16 mouse cellular contexts compared by ENCODE assay signal in genomic region chr10:122553851-122554250, GRCm38 (mm10).
DNase-seq lines count a peak whose midpoint lies in the region; ATAC-seq and TF ChIP-seq lines count a peak whose summit lies in the region.
"Had no signal": no experiment of that assay in that cellular context is flagged by ENCODE, and none has a peak within 500 bp of the region (broad histone marks: within the 10 kb centered on the region; RNA-seq: fewer than 3 reads in every experiment).

No protein-coding gene starts in this region.

- DNase-seq in embryonic facial prominence, embryonic 11.5 days (ENCODE audit: low spot score) = no peak
- no peak for DNase-seq in embryonic facial prominence, embryonic 10.5 days (ENCODE audit: low spot score)
- peak; percentile 13 for DNase-seq in intestine, embryonic 14.5 days (ENCODE audit: low spot score)
- no peak for DNase-seq in left cerebral cortex, adult 11 months (ENCODE audit: low spot score)
- no peak for DNase-seq in cerebellum, adult 8-10 months
- DNase-seq: gastrocnemius, postnatal 14 days; right cerebral cortex, postnatal 4 days had no signal

- no peak overlapping the region for H3K4me3 ChIP-seq in embryonic facial prominence, embryonic 11.5 days (ENCODE audit: low read depth, low read length)
- no peak overlapping the region for H3K4me3 ChIP-seq in embryonic facial prominence, embryonic 10.5 days
- no peak overlapping the region for H3K4me3 ChIP-seq in intestine, embryonic 14.5 days (ENCODE audit: low read depth, low read length)
- H3K4me3 ChIP-seq in intestine, postnatal 0 days (ENCODE audit: low read depth, low read length) = no peak overlapping the region
- no peak overlapping the region for H3K4me3 ChIP-seq in neural tube, embryonic 13.5 days
- H3K4me3 ChIP-seq in neural tube, embryonic 15.5 days (replicated peaks) = no peak overlapping the region
- H3K4me3 ChIP-seq: heart, embryonic 12.5 days; layer of hippocampus, adult 2 months; limb, embryonic 12.5 days; neural tube, embryonic 12.5 days had no signal

- 0 out of 2 replicates have a peak, but pooled peaks have one; percentile 21 for ATAC-seq in embryonic facial prominence, embryonic 11.5 days (replicated peaks; ENCODE audit: insufficient number of reproducible peaks, low FRiP score, low TSS enrichment, low read depth)
- ATAC-seq in intestine, embryonic 14.5 days (replicated peaks; ENCODE audit: low FRiP score, low TSS enrichment, low read depth) = no peak; the same call in 1 of the 2 replicates
- ATAC-seq in intestine, postnatal 0 days = no peak
- 0 out of 2 replicates have a peak, but pooled peaks have one; percentile 5 for ATAC-seq in neural tube, embryonic 13.5 days (ENCODE audit: low read depth)
- ATAC-seq in neural tube, embryonic 15.5 days (ENCODE audit: low FRiP score) = no peak

- no peak overlapping the region for H3K27ac ChIP-seq in embryonic facial prominence, embryonic 11.5 days (replicated peaks; ENCODE audit: low read depth, low read length)
- H3K27ac ChIP-seq in embryonic facial prominence, embryonic 10.5 days (replicated peaks) = no peak overlapping the region
- no peak overlapping the region for H3K27ac ChIP-seq in intestine, embryonic 14.5 days (ENCODE audit: low read depth)
- no peak overlapping the region for H3K27ac ChIP-seq in intestine, postnatal 0 days (ENCODE audit: low read depth, low read length)
- H3K27ac ChIP-seq in neural tube, embryonic 13.5 days (replicated peaks) = no peak overlapping the region
- H3K27ac ChIP-seq in neural tube, embryonic 15.5 days (replicated peaks) = no peak overlapping the region
- H3K27ac ChIP-seq: kidney, postnatal 0 days; layer of hippocampus, adult 2 months; limb, embryonic 12.5 days; neural tube, embryonic 12.5 days had no signal

- 73% methylated on average over 2 of the region's 2 CpGs for WGBS in embryonic facial prominence, embryonic 11.5 days
- 80% methylated on average over 2 of the region's 2 CpGs for WGBS in embryonic facial prominence, embryonic 10.5 days
- WGBS in intestine, embryonic 14.5 days = 57% methylated on average over 2 of the region's 2 CpGs
- 57% methylated on average over 2 of the region's 2 CpGs for WGBS in intestine, postnatal 0 days
- 75% methylated on average over 2 of the region's 2 CpGs for WGBS in neural tube, embryonic 13.5 days
- 78% methylated on average over 2 of the region's 2 CpGs for WGBS in neural tube, embryonic 15.5 days

- no peak overlapping the region for H3K9ac ChIP-seq in embryonic facial prominence, embryonic 11.5 days (replicated peaks; ENCODE audit: low read length)
- H3K9ac ChIP-seq in intestine, embryonic 14.5 days (ENCODE audit: low read length) = no peak overlapping the region
- H3K9ac ChIP-seq in intestine, postnatal 0 days (ENCODE audit: low read depth, low read length) = no peak overlapping the region
- H3K9ac ChIP-seq in neural tube, embryonic 13.5 days = no peak overlapping the region
- no peak overlapping the region for H3K9ac ChIP-seq in neural tube, embryonic 15.5 days (replicated peaks)
- H3K9ac ChIP-seq: heart, embryonic 12.5 days; limb, embryonic 12.5 days; liver, postnatal 0 days; neural tube, embryonic 12.5 days had no signal

- no peaks in the 10 kb centered on the region for H3K36me3 ChIP-seq in embryonic facial prominence, embryonic 11.5 days (replicated peaks; ENCODE audit: control insufficient read depth, insufficient read depth, low read depth, low read length)
- H3K36me3 ChIP-seq in embryonic facial prominence, embryonic 10.5 days (replicated peaks) = no peaks in the 10 kb centered on the region
- H3K36me3 ChIP-seq in intestine, embryonic 14.5 days (ENCODE audit: control insufficient read depth, insufficient read depth, low read length) = no peaks in the 10 kb centered on the region
- H3K36me3 ChIP-seq in intestine, postnatal 0 days (ENCODE audit: control insufficient read depth, insufficient read depth) = no peaks in the 10 kb centered on the region
- H3K36me3 ChIP-seq in neural tube, embryonic 13.5 days = no peaks in the 10 kb centered on the region
- H3K36me3 ChIP-seq in neural tube, embryonic 15.5 days = no peaks in the 10 kb centered on the region
- H3K36me3 ChIP-seq: heart, embryonic 12.5 days; limb, embryonic 12.5 days; neural tube, embryonic 12.5 days had no signal

- no peaks in the 10 kb centered on the region for H3K27me3 ChIP-seq in embryonic facial prominence, embryonic 11.5 days (ENCODE audit: control insufficient read depth, insufficient read depth, low read length)
- no peaks in the 10 kb centered on the region for H3K27me3 ChIP-seq in embryonic facial prominence, embryonic 10.5 days (replicated peaks; ENCODE audit: low read depth, poor library complexity, severe bottlenecking)
- no peaks in the 10 kb centered on the region for H3K27me3 ChIP-seq in intestine, embryonic 14.5 days (replicated peaks; ENCODE audit: control insufficient read depth, insufficient read depth, low read length)
- no peaks in the 10 kb centered on the region for H3K27me3 ChIP-seq in intestine, postnatal 0 days (replicated peaks; ENCODE audit: control insufficient read depth, insufficient read depth, low read length)
- H3K27me3 ChIP-seq in neural tube, embryonic 13.5 days = no peaks in the 10 kb centered on the region
- H3K27me3 ChIP-seq in neural tube, embryonic 15.5 days (replicated peaks) = no peaks in the 10 kb centered on the region
- H3K27me3 ChIP-seq: heart, embryonic 12.5 days; limb, embryonic 12.5 days; neural tube, embryonic 12.5 days had no signal

- H3K4me1 ChIP-seq in embryonic facial prominence, embryonic 11.5 days (ENCODE audit: control insufficient read depth, insufficient read depth, low read length) = no peaks in the 10 kb centered on the region
- peaks cover 7% of the 10 kb centered on the region; the same call in 1 of the 2 replicates for H3K4me1 ChIP-seq in embryonic facial prominence, embryonic 10.5 days
- H3K4me1 ChIP-seq in intestine, embryonic 14.5 days (replicated peaks; ENCODE audit: control insufficient read depth, insufficient read depth, low read length) = no peaks in the 10 kb centered on the region
- H3K4me1 ChIP-seq in intestine, postnatal 0 days (replicated peaks; ENCODE audit: control insufficient read depth, insufficient read depth, low read length) = no peaks in the 10 kb centered on the region
- H3K4me1 ChIP-seq in neural tube, embryonic 13.5 days (replicated peaks) = no peaks in the 10 kb centered on the region
- no peaks in the 10 kb centered on the region for H3K4me1 ChIP-seq in neural tube, embryonic 15.5 days
- H3K4me1 ChIP-seq: limb, embryonic 12.5 days; neural tube, embryonic 12.5 days had no signal

- no peak for TF ChIP-seq CTCF in intestine, postnatal 0 days (IDR thresholded peaks at IDR 0.05; ENCODE audit: low read depth)

- no peak overlapping the region for H3K4me2 ChIP-seq in embryonic facial prominence, embryonic 11.5 days (ENCODE audit: low read depth, low read length)
- no peak overlapping the region for H3K4me2 ChIP-seq in intestine, embryonic 14.5 days (ENCODE audit: low read length)
- no peak overlapping the region for H3K4me2 ChIP-seq in intestine, postnatal 0 days (replicated peaks; ENCODE audit: low read depth)
- H3K4me2 ChIP-seq in neural tube, embryonic 13.5 days = no peak overlapping the region
- H3K4me2 ChIP-seq in neural tube, embryonic 15.5 days = no peak overlapping the region
- H3K4me2 ChIP-seq: heart, embryonic 12.5 days; limb, embryonic 12.5 days; neural tube, embryonic 12.5 days had no signal

- H3K9me3 ChIP-seq in embryonic facial prominence, embryonic 11.5 days (replicated peaks; ENCODE audit: control insufficient read depth, low read length) = no peaks in the 10 kb centered on the region
- no peaks in the 10 kb centered on the region for H3K9me3 ChIP-seq in embryonic facial prominence, embryonic 10.5 days
- no peaks in the 10 kb centered on the region for H3K9me3 ChIP-seq in intestine, embryonic 14.5 days (ENCODE audit: control insufficient read depth, low read length)
- H3K9me3 ChIP-seq in intestine, postnatal 0 days (ENCODE audit: control insufficient read depth) = no peaks in the 10 kb centered on the region
- no peaks in the 10 kb centered on the region for H3K9me3 ChIP-seq in neural tube, embryonic 13.5 days
- no peaks in the 10 kb centered on the region for H3K9me3 ChIP-seq in neural tube, embryonic 15.5 days (replicated peaks)
- H3K9me3 ChIP-seq: heart, embryonic 12.5 days; limb, embryonic 12.5 days; neural tube, embryonic 12.5 days had no signal

Comparison
In these comparisons a context has a peak if more than half of its experiments do, and no peak if none do; other contexts are left out.
1. ATAC-seq: peak in embryonic facial prominence, embryonic 11.5 days (single experiment) and neural tube, embryonic 13.5 days (single experiment); none in intestine, embryonic 14.5 days (single experiment), intestine, postnatal 0 days (single experiment) and neural tube, embryonic 15.5 days (single experiment).